ENCODE assay signal across 8 mouse cellular contexts in genomic region chr17:69417724-69418373, GRCm38 (mm10). TPM values are rescaled to one million over a fixed set of nuclear protein-coding genes. Genes with fewer than 3 reads are reported as not detected.
DNase-seq lines count a peak whose midpoint lies in the region; ATAC-seq and TF ChIP-seq lines count a peak whose summit lies in the region.

No protein-coding gene starts in this region.

- H3K36me3 ChIP-seq in testis, adult 2 months (ENCODE audit: control insufficient read depth, insufficient read depth, low read length), result no peaks in the 10 kb centered on the region
- no peaks in the 10 kb centered on the region for H3K36me3 ChIP-seq in limb, embryonic 14.5 days (ENCODE audit: control insufficient read depth, insufficient read depth, low read length)

- peak overlapping the region; percentile 99 for H3K4me3 ChIP-seq in testis, adult 2 months (ENCODE audit: control insufficient read depth, low read depth, low read length)
- peak overlapping the region; percentile 85 for H3K4me3 ChIP-seq in embryonic fibroblast, embryonic 13.5 days (ENCODE audit: insufficient read depth, low read length)
- H3K4me3 ChIP-seq in limb, embryonic 14.5 days (replicated peaks; ENCODE audit: low read length), result peak overlapping the region; percentile 64

- intact Hi-C loops in left cerebral cortex, postnatal 4 days (cut with DNase I), result no loop called here

- TF ChIP-seq CTCF in testis, adult 2 months (IDR thresholded peaks at IDR 0.05; ENCODE audit: control insufficient read depth, insufficient read depth, insufficient replicate concordance, low read depth, low read length), result no peak
- TF ChIP-seq CTCF in embryonic fibroblast, embryonic 13.5 days (IDR thresholded peaks at IDR 0.05; ENCODE audit: borderline replicate concordance, insufficient read depth, low read length), result no peak

- peak; percentile 48 for ATAC-seq in limb, embryonic 14.5 days (ENCODE audit: low FRiP score, low read depth)

- H3K27ac ChIP-seq in testis, adult 2 months (ENCODE audit: control insufficient read depth, insufficient read depth, low read depth, low read length), result peak overlapping the region; percentile 98
- H3K27ac ChIP-seq in embryonic fibroblast, embryonic 13.5 days (ENCODE audit: insufficient read depth, low read length), result peak overlapping the region; percentile 96
- H3K27ac ChIP-seq in limb, embryonic 14.5 days (replicated peaks; ENCODE audit: low read depth, low read length), result peak overlapping the region; percentile 95

- DNase-seq in testis, postnatal 10 days (ENCODE audit: low spot score), result no peak
- no peak for DNase-seq in limb, embryonic 14.5 days (ENCODE audit: low spot score)
- peak; percentile 24 for DNase-seq in skeletal muscle tissue, adult 2 months (ENCODE audit: low read depth, low spot score)
- no peak for DNase-seq in adrenal gland, postnatal 4 days (ENCODE audit: low spot score in 2 of 2)
- DNase-seq in left cerebral cortex, postnatal 4 days, result no peak
- DNase-seq in spleen, adult 12 weeks (ENCODE audit: low spot score), result no peak

- H3K4me1 ChIP-seq in testis, adult 2 months (ENCODE audit: control insufficient read depth, insufficient read depth, low read length), result no peaks in the 10 kb centered on the region; the same call in 1 of the 2 replicates
- H3K4me1 ChIP-seq in embryonic fibroblast, embryonic 13.5 days (ENCODE audit: control insufficient read depth, insufficient read depth, low read length), result no peaks in the 10 kb centered on the region
- 0 out of 2 replicates have a peak, but pooled peaks cover 4% of the 10 kb centered on the region for H3K4me1 ChIP-seq in limb, embryonic 14.5 days (ENCODE audit: control insufficient read depth, insufficient read depth, low read length)

- H3K27me3 ChIP-seq in testis, adult 2 months (ENCODE audit: control insufficient read depth, insufficient read depth, low read length), result no peaks in the 10 kb centered on the region
- H3K27me3 ChIP-seq in limb, embryonic 14.5 days (ENCODE audit: control insufficient read depth, insufficient read depth, low read length), result no peaks in the 10 kb centered on the region

- no peak for TF ChIP-seq POLR2A in testis, adult 2 months (IDR thresholded peaks at IDR 0.05; ENCODE audit: control insufficient read depth, low read depth, low read length)
- peak; percentile 16; the same call in 1 of the 2 replicates for TF ChIP-seq POLR2A in embryonic fibroblast, embryonic 13.5 days (IDR thresholded peaks at IDR 0.05; ENCODE audit: low read depth, low read length)
- TF ChIP-seq POLR2A in limb, embryonic 14.5 days (IDR thresholded peaks at IDR 0.05; ENCODE audit: borderline replicate concordance, extremely low read depth, insufficient read depth, insufficient read length), result no peak

- peak overlapping the region; percentile 75 for H3K4me2 ChIP-seq in limb, embryonic 14.5 days (replicated peaks; ENCODE audit: low read depth, low read length, severe bottlenecking)

- peak overlapping the region; percentile 90 for H3K9ac ChIP-seq in limb, embryonic 14.5 days (ENCODE audit: low read depth, low read length, severe bottlenecking)

- no peaks in the 10 kb centered on the region for H3K9me3 ChIP-seq in limb, embryonic 14.5 days (ENCODE audit: control insufficient read depth, low read length)

- WGBS in limb, embryonic 14.5 days, result 4% methylated on average over 23 of the region's 26 CpGs

RNA-seq across cellular contexts. Expression of gene Akain1, which starts 21.3 kb away (rescaled TPM):
- not detected in 2 replicates for polyA plus RNA-seq in testis, adult 2 months (2012; rRNA removed)
- polyA plus RNA-seq in embryonic fibroblast, embryonic 13.5 days (2011; ENCODE audit: insufficient read length, low read depth, missing spikeins), result not detected in 2 replicates
- polyA plus RNA-seq in limb, embryonic 14.5 days (2012; rRNA removed), result 0.03 TPM in 1 of 2 replicates, not detected in the other
- polyA plus RNA-seq in limb, embryonic 14.5 days (2014; fragmentation: Nextera tagmentation; extraction: Ambion mirVana), result not detected in 2 replicates
- total RNA-seq in adrenal gland, postnatal 4 days (2021), result under 1 TPM; 0.11 to 0.17 TPM
- total RNA-seq in left cerebral cortex, postnatal 4 days (2021), result under 1 TPM in 1 of 2 experiments, not detected in 1; 0.24 TPM

RNA-seq across cellular contexts. Expression of gene Zbtb14, which starts 35.0 kb away (rescaled TPM):
- polyA plus RNA-seq in testis, adult 2 months (2012; rRNA removed), result 0.94 and 0.95 TPM in 2 replicates
- 11.5 and 13.0 TPM in 2 replicates for polyA plus RNA-seq in embryonic fibroblast, embryonic 13.5 days (2011; ENCODE audit: insufficient read length, low read depth, missing spikeins)
- polyA plus RNA-seq in limb, embryonic 14.5 days (2012; rRNA removed), result 12.7 and 13.1 TPM in 2 replicates
- polyA plus RNA-seq in limb, embryonic 14.5 days (2014; fragmentation: Nextera tagmentation; extraction: Ambion mirVana), result 17.7 and 19.4 TPM in 2 replicates
- 10 to 100 TPM; 23.2 to 23.7 TPM for total RNA-seq in adrenal gland, postnatal 4 days (2021)
- total RNA-seq in left cerebral cortex, postnatal 4 days (2021), result 10 to 100 TPM; 25.4 to 26.8 TPM
